Mouse (Mus musculus) neural tube, embryonic 13.5 days (tissue): ENCODE measurements around the gene Trim12c. TPM values are rescaled to one million over a fixed set of nuclear protein-coding genes. Genes with fewer than 3 reads are reported as not detected.
A peak's percentile ranks its signal among the peaks of the same experiment; 100 is the strongest.
"Not testable (repeated sequence)": the region's sequence is repeated elsewhere in the genome, so short reads cannot be mapped to it uniquely, and the experiment has no call there.

ENCODE experiments used
- ATAC-seq: fragments of 200-750 bp; cut with Nextera tagmentation; 2 replicates; pipeline ENCODE4 v1.8.0; 2017; ENCODE audit warnings: low read depth, mild to moderate bottlenecking, moderate TSS enrichment, moderate library complexity
- H3K27ac ChIP-seq: fragments of 300-500 bp; sonication (generic); replicated peaks from 2 replicates; pipeline ENCODE4 v1.5.1; 2015; ENCODE audit warnings: moderate library complexity, mild to moderate bottlenecking, inconsistent platforms
- H3K27me3 ChIP-seq: fragments of 300-500 bp; sonication (generic); 2 replicates; pipeline ENCODE4 v1.6.1; 2015; ENCODE audit warnings: mild to moderate bottlenecking, inconsistent platforms
- H3K36me3 ChIP-seq: fragments of 300-500 bp; sonication (generic); 2 replicates; pipeline ENCODE4 v1.6.1; 2015; ENCODE audit warnings: mild to moderate bottlenecking, inconsistent platforms
- H3K4me1 ChIP-seq: fragments of 300-500 bp; sonication (generic); replicated peaks from 2 replicates; pipeline ENCODE4 v1.6.1; 2015; ENCODE audit warnings: inconsistent platforms
- H3K4me2 ChIP-seq: fragments of 300-500 bp; sonication (generic); 2 replicates; pipeline ENCODE4 v1.6.1; 2015; ENCODE audit warnings: inconsistent platforms, mild to moderate bottlenecking, moderate library complexity
- H3K4me3 ChIP-seq: fragments of 300-500 bp; sonication (generic); 2 replicates; pipeline ENCODE4 v1.5.1; 2015; ENCODE audit warnings: mild to moderate bottlenecking, inconsistent platforms
- H3K9ac ChIP-seq: fragments of 300-500 bp; sonication (generic); 2 replicates; pipeline ENCODE4 v1.6.1; 2015; ENCODE audit warnings: moderate library complexity, mild to moderate bottlenecking, inconsistent platforms
- H3K9me3 ChIP-seq: fragments of 300-500 bp; sonication (generic); 2 replicates; pipeline ENCODE4 v1.6.1; 2016; ENCODE audit warnings: inconsistent platforms
- WGBS: fragments of 180-500 bp; shearing (Covaris S2); methylation state at CpG from one replicate; pipeline ENCODE4 v1.1.7; 2015; 5-methylcytosine and 5-hydroxymethylcytosine counted together
- polyA plus RNA-seq: library from polyadenylated mRNA; unstranded; fragments of >200 nt; fragmentation: Nextera tagmentation; extraction: Ambion mirVana; gene quantifications from 2 replicates; pipeline ENCODE4 v1.2.1, GENCODE M21; 2015

The Trim12c gene
- polyA plus RNA-seq, 1 experiment from 2014 or later, result 1.2 TPM

DNA sequence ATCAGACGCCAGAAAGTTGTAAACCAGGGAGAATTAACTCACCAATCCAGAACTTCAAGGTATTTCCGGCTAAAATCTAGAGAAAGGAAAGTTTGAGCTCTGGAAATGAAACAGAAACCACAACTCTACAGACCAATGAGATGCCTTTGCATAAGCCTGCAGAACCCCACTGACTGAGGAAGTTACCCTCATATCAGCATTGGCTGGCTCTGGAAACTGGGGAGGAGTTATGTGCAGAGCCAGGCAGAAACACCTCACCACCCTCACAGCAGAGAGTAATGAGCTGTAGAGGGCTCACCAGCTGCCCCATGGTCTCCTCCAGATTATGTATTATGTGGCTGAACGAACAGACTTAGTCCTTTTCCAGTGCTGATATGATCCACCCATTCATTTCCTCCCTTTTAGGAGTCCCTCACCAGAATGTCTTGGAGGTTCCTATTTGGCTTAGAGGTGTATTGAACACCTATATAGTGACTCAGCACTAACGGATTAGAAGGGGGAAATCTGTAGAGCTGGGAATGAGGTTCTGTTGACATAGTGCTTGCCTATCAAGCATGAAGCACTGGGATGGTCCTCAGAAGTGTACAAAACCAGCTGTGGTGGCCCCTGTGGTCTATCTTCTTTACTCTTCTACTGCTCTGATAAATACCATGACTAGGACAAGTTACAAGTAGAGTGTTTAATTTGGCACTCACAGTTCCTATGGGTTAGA, 37.6 kb downstream of the Trim12c start, which contains the start of gene Trim12a:
Trim12a (minus strand) TSS at position 98 of the 712 bp plus-strand sequence.
- not testable (repeated sequence) for H3K27ac ChIP-seq, H3K9me3 ChIP-seq, H3K36me3 ChIP-seq, H3K4me1 ChIP-seq, H3K9ac ChIP-seq, H3K27me3 ChIP-seq, ATAC-seq
- H3K4me2 ChIP-seq, result peak within 1 kb of the TSS; percentile 38
- peak within 1 kb of the TSS; percentile 31 for H3K4me3 ChIP-seq
- WGBS, result 31% methylated on average over 4 of the region's 4 CpGs

DNA sequence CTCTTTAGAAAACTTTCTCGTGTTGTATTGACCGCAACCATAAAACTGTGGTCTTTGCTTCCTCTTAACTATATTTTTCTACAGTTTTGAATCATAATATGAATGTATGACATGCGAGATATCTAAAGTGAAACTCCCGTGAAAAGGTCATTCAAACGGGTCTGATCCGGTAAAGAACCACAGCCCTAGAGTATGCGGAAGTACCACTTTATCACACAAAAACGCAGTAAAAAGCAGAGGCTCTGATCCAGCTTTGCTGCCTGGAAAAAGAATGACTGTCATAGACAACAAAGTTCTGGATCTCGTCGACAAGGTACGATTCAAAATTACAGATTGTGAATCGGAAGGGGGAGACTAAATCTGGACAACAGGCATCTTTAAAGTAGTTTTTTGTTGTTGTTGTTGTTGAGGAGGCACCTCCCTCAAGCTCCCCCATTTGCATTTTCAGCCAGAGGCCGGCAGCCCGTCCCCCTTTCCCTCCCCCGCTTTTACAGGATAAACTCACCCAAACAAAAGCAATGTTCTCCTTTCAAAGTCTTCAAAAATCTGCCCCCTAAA, 38.3 kb downstream of the Trim12c start:
- H3K9me3 ChIP-seq, result no peaks in the 10 kb centered on the region
- H3K4me3 ChIP-seq, result peak overlapping the region; percentile 31
- H3K4me2 ChIP-seq, result peak overlapping the region; percentile 38
- H3K36me3 ChIP-seq, result no peaks in the 10 kb centered on the region
- no peak overlapping the region for H3K27ac ChIP-seq
- 19% methylated on average over 15 of the region's 15 CpGs for WGBS
- no peaks in the 10 kb centered on the region for H3K27me3 ChIP-seq
- H3K9ac ChIP-seq, result no peak overlapping the region
- no peaks in the 10 kb centered on the region; the same call in 1 of the 2 replicates for H3K4me1 ChIP-seq
- ATAC-seq, result no peak

- Histone ChIP-seq H3K4me3 (no peak overlapping the region), H3K27ac (no peak overlapping the region), H3K9me3 (no peaks in the 10 kb centered on the region), H3K36me3 (no peaks in the 10 kb centered on the region), H3K4me2 (no peak overlapping the region), H3K9ac (no peak overlapping the region), H3K4me1 (no peaks in the 10 kb centered on the region), H3K27me3 (no peaks in the 10 kb centered on the region)
- ATAC-seq, result no peak
- WGBS, result 82% methylated on average over 5 of the region's 5 CpGs
These were observed 61.3 kb downstream of the Trim12c start for GRCm38 (mm10) chr7:104291638-104292400.

DNA sequence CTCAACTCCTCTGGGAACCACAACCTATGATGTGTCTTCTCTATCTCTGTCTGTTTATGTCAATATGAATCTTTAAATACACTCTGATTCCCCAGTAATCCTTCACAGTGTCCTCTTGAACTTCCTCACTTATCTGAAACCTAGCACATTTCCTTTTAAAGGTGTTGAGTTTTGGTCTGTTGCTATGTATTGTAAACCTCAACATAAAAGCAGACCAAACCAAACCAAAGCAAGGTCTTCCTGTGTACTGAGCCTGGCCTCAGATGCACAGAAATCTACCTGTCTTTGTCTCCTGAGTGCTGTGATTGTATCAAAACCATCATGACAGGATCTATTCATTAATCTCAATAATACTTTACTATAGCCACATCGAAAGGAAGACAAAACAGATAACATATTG, 62.5 kb downstream of the Trim12c start:
- H3K27ac ChIP-seq, result no peak overlapping the region
- no peak overlapping the region for H3K4me2 ChIP-seq
- H3K27me3 ChIP-seq, result no peaks in the 10 kb centered on the region
- H3K4me1 ChIP-seq, result no peaks in the 10 kb centered on the region
- whole genome bisulfite sequencing, result 88% methylated on average over 1 of the region's 1 CpGs
- no peak overlapping the region for H3K4me3 ChIP-seq
- no peaks in the 10 kb centered on the region for H3K9me3 ChIP-seq
- no peaks in the 10 kb centered on the region for H3K36me3 ChIP-seq
- no peak for ATAC-seq
- H3K9ac ChIP-seq, result no peak overlapping the region

Other genes with a start within 250 kb of the Trim12c start
- gene Olfr646, start 248.5 kb downstream of the Trim12c start, polyA plus RNA-seq, result not detected in 2 replicates
- gene Ubqln5, start 223.5 kb downstream of the Trim12c start, polyA plus RNA-seq, result not detected in 2 replicates
- not detected in 2 replicates for gene Olfr643, start 216.0 kb downstream of the Trim12c start, polyA plus RNA-seq
- not detected in 2 replicates for gene Ubqln3, start 210.1 kb downstream of the Trim12c start, polyA plus RNA-seq
- gene Ubqlnl, start 202.8 kb downstream of the Trim12c start, polyA plus RNA-seq, result not detected in 2 replicates
- gene Olfm5, start 188.5 kb downstream of the Trim12c start, polyA plus RNA-seq, result not detected in 2 replicates
- gene Olfr648, start 170.0 kb downstream of the Trim12c start, polyA plus RNA-seq, result 0.23 and 0.25 TPM in 2 replicates
- gene Olfr649, start 157.4 kb downstream of the Trim12c start, polyA plus RNA-seq, result not detected in 2 replicates
- gene Trim6, start 134.6 kb downstream of the Trim12c start, polyA plus RNA-seq, result 0.47 and 0.83 TPM in 2 replicates
- 0.84 TPM in 2 replicates for gene Trim34a, start 108.9 kb downstream of the Trim12c start, polyA plus RNA-seq
- 0.08 and 0.14 TPM in 2 replicates for gene Trim5, start 65.3 kb downstream of the Trim12c start, polyA plus RNA-seq
- gene Trim12a, start 37.9 kb downstream of the Trim12c start, polyA plus RNA-seq, result 2.3 and 3.1 TPM in 2 replicates
- not detected in 2 replicates for gene Trim34b, start 23.9 kb downstream of the Trim12c start, polyA plus RNA-seq
- not detected in 2 replicates for gene Trim30b, start 16.5 kb upstream of the Trim12c start, polyA plus RNA-seq
- gene Trim30c, start 47.5 kb upstream of the Trim12c start, polyA plus RNA-seq, result 0.25 TPM in 1 of 2 replicates, not detected in the other
- gene Trim30a, start 111.8 kb upstream of the Trim12c start, polyA plus RNA-seq, result 0.92 and 0.93 TPM in 2 replicates
- gene Trim30d, start 154.5 kb upstream of the Trim12c start, polyA plus RNA-seq, result 0.08 and 0.28 TPM in 2 replicates
- not detected in 2 replicates for gene Olfr651, start 196.8 kb upstream of the Trim12c start, polyA plus RNA-seq
- gene Olfr652, start 207.5 kb upstream of the Trim12c start, polyA plus RNA-seq, result not detected in 2 replicates
- gene Olfr653, start 224.0 kb upstream of the Trim12c start, polyA plus RNA-seq, result not detected in 2 replicates
- gene Olfr654, start 233.7 kb upstream of the Trim12c start, polyA plus RNA-seq, result not detected in 2 replicates
- gene Olfr655, start 248.4 kb upstream of the Trim12c start, polyA plus RNA-seq, result not detected in 2 replicates